Mouse (Mus musculus): ENCODE data around the gene Slc16a3.

Gene Slc16a3

DNA sequence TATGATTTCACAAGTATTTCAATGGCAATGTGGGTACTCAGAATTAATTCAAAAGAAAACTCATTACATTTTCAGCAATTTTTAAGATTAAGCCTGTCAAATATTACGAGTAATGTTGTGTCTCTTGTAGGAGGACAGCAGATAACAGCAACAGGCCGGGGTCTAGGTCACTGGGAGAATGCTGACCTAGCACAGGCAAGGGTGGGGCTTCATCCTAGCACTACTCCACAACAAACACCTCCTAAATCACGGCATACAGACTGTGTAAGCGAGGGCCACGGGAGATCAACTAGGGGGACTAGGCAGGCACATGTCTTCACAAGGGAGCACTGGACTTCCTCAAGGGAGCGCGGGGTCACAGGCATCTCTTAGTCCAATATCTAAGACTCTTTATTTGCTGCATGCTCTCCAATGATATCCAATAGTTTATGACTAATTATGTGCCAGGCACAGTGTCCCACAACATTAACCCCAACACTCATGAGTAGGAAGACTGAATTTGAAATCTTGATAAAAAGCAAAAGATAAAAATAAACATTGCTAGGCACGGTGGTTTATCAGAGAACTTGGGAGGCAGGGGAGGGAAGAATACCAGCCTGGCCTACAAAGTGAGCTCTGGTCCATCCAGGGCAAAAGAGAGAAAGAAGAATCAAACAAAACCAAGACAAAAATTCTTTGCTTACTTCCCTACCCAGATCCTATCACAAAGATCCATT lies 31.6 kb downstream of the Slc16a3 start:
- no peak for DNase-seq

DNA sequence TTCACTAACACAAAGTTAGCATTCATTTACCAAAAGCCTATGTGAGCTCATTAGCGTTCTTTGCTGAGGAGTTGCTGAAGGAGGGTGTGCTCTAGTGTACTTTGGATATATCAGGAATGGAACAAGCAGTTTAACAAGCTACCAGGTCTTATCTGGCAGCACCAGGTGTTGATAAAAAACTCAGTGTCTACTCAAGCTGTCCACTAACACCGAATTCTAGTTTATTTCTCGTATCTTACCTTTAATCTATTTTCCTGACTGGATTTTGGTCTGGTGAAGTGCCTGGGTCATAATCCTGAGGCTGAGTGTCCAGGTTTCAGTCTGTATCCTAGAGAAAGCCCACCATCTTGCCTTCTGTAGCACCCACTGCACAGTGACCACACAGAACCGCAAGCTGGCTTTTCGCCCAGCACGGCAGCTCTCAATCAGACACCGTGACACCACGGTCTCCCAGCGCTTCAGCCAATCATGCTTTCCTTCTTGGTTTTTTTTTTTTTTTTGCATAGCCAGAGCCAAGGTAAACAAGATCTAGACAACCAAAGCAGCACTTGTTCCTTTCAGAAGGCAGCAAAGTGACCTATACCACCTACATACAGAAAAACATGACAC lies 32.3 kb downstream of the Slc16a3 start:
- peak; percentile 70 to 81 for DNase-seq

DNA sequence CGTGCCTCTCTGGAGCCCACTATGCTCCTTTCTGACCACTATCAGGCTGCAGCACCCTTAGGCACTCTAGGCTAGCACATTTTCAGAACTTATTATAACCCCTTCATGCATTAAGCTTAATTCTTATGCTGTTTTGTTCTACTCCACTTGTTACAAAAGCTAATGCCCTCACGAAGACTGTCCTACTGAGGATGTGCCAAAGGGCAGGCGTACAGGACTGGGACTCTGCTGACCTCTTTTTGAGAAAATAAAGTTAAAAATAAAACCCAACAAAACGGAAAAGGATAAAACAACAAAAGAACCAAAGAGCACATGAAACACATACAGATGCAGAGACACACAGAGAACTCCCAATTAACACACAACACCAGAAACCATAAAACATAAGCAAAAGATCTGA lies 33.4 kb downstream of the Slc16a3 start:
- DNase-seq: no peak

DNA sequence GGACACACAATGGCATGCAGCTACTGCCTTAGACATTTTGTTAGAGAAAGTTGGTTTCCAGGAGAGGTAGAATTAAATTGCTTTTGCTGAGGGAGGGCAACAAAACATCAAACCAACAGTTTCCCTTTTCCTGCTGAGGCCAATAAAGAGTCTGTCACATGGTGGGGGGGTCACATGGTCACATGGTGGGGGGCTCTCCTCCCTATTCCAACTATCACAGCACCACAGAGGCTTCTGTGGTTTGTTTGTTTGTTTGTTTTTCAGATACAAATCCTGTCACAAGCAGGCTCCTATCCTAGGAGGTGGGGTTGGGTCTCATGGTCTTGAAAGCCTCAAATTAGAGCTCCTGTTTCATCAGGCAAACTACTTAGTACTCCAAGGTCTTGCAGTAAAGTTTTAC lies 34.2 kb downstream of the Slc16a3 start:
- DNase-seq: no peak

DNA sequence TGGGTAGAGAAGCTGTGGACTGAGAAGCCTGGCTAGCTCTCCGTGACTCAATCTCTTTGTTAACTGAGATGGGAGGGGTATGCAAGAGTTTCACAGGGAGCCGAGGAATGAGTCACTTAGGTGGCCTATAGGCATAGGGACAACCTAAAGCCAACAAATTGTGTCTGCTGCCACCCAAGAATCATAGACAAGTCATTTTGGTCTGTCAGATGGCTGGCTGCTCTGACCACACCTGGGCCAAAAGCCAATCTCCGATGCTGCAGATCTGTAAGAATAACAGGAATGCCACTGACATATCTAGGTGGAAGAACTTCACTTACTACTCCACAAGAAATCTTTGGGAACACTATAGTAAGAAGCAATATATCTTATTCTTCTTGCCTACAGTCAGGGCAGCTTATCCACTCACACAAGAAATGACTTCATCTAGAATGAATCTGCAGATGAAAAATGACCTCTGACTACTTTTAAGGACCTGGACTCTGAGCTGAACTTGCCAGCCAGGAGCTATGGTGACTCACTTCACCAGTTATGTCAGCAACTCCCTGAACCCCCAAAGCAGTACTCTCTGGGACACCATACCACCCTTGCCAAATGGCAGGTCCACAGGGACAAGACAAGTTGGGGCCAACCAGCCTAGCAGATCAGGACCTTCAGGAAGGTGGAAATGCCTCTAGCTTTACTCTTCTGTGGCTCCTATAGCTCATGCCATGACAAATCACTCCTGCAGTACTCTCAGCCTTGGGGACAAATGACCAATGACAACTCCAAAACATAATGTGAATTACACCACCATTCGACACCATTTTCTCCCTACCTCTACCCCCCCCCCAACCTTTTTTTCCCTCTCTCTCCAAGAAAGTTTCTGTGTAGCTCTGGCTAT lies 36.4 kb downstream of the Slc16a3 start:
- DNase-seq: peak in 1 of 2 experiments; percentile 19

DNA sequence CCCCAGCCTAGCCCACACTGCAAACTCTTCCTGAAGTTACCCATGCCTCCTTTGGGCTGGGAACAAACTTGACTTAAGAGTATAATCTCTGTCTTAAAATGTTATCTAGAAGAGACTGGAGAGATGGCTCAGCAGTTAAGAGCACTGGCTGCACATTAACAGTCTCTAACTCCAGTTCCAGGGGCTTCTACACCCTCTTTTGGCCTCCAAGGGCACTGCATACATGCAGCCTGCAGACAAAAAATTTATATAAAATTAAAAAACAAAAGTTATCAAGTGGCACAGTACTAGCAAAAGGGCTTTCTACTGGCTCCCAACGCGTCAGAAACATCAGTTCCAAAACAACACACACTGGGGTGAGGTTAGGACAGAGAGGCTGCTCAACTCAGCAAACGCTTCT lies 39.3 kb downstream of the Slc16a3 start:
- no peak for DNase-seq

DNA sequence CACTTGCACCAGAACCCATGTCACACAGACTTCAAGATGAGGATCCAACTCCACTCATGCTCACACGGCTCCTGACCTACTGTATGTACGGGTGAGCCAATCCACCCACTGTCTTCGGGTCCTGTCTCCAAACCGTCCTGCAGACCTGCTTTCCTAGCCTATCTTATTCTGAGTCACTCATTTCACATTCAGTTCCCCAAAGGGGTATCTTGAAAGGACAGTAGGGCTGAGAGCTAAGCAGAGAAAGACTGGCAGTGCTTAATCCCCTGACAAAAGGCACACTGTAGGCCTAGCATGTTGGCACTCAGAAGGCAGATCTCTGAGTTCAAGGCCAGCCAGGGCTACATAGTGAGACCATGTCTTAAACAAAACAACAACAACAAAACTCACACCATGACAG lies 40.1 kb downstream of the Slc16a3 start:
- no peak for DNase-seq

DNA sequence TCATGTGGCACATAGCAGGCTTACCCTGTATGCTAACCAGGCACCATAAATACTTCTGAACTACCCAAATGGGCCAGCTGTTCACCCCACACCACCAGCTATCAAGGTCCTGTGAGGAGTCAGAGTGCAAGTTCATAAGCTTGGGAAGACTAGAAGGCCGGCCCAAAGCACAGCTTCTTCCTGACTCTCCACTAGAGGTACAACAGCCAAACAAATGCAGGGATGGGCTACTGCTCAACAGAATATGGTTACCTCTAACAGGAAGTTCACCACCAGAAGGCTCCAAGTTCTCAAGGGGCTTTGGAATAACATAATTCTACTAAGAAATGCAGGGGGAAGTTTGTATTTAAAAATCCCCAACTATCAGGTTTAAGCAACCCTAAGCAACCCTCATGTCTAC lies 41.2 kb downstream of the Slc16a3 start:
- no peak for DNase-seq

DNA sequence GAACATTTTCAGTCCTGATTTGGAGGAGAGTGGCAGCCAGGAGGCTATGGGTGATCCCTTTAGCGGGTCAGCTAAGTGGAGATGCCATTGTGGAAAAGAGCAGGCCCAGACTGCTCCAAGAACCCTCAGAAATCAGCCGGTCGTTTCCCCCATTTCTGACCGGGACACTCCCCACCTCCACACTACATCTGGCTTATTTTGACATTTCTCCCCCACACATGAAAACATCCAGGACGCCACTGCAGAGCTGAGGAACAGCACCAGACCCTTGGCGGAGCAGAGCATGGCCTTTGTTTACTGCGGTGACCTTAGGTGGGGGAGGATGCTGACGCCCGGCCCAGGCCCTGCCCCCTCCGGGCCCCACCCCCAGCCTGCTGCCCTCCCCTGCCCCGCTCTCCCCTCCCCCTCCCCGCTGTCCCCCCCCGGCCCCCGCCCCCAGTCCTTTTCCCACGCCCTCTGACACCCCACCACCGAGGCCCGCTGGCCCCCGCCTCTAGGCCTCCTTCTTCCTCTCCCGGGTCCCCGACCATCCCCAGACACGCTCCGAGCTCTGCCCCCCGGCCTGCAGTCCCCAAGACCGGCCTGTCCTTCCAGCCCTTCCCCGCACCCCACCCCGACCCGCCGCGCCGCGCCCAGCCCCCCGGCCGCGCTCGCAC lies 42.0 kb downstream of the Slc16a3 start:
- DNase-seq: peak; percentile 56 to 66

DNA sequence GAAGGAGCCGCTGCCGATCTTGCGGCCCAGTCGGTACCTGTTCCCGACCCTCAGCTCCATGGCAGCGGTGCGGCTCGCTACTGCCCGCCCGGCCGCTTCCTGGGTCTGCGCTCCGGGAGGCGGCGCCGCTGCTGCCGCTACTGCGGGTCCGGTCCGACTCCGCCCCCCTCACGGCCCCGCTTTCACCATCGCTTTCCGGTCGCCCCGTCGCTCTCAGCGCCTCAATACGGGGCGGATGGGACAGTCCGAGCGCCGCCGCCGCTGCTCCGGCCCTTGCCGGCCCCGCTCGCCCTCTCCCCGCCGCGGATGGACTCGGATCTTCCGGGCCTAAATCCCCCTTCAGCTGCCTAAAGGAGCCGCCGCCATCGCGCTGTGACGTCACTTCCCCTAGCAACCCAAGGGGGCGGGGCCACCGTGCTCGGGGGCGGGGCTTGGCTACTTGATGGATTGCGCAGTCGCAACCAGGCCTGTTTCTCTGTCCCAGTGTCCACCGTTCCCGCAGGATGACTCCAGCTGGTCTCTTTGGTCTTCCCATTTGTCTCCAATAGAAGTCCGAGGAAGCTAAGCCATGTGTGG lies 42.8 kb downstream of the Slc16a3 start, which contains the start of gene Csnk1d:
Gene Csnk1d (minus strand): TSS at position 380 of the 576 bp plus-strand sequence.
- peak; percentile 96 to 97 for DNase-seq

DNA sequence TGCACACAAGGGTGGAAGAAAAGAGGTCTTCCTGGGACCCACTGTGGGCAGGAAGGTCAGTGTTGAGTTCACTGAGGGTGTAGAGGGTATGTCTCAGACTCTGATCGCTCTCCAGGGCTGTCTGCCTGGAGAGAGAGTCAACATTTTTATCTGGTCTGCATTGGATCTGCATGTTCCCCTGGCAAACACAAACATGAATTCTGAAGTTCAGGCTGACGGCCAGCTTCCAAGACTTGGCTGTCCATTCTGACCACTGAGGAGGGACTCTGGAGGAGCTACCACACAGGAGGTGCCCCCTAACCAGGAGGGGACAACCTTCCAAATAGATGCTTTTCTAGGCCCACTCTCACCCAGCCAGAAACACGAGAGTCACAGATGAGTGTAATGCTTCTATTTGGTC lies 43.5 kb downstream of the Slc16a3 start:
- peak; percentile 13 to 18 for DNase-seq

DNA sequence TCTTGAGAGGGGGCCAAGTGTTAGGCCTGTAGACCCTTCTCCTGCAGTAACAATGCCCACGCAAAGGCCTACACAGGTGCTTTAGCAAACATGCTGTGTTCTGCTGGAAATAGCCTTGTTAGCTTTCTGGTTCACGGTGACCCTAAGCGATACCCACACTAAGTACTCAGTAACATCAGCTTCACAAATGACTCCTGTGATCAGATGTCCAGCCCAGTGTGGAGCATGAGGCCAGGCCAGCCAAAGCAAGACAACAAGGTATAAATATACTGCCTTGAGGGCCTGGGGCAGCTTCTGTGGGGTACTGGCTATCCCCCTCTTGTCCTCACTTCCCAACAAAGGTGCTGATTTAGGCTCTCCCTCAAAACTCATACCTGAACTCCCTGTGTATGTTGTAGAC lies 44.8 kb downstream of the Slc16a3 start:
- no peak for DNase-seq

DNA sequence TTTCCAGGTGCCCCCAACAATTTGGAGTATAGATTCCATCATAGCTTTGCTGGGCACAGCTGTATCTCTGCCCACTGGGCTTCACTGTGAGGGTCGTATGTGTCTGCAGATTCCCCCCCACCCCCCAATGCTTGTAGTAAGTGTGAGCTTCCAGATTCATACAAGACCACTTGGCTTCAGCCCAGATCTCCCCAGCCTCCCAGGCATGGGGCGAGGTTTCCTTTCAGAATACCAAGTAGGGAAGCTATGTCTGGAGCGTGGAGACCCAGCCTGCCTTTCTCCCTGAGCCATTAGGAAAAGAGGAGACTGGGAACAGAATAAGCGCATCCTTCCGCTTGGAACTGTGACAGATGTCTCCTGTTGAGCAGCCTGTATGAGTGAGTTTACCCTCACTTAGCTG lies 45.3 kb downstream of the Slc16a3 start:
- no peak for DNase-seq

DNA sequence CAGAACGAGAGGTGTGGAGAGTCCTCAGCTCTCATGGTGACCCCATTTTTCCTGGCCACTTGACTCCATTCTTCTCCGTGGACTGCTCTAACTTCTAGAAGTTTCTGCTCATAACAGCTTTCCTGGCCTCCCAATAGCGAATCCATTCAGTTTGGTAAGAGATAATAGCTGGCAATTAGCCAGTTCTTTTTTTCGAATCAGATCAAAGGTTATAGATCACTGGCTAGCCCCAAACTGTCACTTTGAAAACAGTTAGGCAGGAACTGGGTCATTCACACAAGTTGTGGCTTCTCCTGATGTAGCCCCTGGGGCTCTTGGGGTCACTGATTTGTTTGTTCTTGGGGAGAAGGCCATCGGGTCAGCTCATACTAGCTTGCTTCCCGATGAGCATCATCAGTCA lies 46.5 kb downstream of the Slc16a3 start:
- DNase-seq: no peak

DNA sequence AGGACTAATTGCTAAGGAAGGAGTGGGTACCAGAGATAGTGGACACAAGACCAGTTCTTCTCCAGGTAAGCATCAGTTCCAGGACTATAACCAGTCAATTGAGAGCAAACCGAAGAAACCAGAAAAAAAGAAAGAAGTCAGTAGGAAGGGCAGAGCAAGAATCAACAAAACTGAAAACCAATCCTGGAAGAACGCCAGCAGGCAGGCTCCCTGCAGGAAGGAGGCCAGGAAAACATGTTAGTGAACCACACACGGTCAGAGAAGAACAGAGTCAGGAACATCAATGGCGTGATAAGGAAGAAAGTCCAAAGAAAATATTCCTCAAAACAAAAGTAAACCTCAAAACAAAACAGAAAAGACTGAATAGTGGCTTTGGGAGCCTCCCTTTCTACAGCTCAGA lies 53.7 kb downstream of the Slc16a3 start:
- DNase-seq: peak in 1 of 2 experiments; percentile 35

DNA sequence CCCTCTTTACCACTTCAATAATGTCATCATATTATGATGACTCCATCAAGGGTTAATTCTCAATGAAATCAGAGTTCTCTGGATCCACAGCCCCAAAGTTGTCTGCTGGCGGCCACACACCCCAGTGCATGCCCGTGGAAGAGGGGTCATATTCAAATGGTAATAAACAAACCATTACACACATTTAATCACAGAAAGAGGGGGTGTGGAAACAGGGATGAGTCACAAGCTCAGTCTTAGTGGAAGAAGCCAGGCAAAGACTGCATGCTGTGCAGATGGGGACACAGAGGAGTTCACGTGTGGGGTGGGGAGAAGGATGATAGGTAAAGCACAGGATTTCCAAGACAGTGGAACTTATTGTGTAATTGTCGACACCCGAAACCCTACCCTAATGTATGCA lies 56.0 kb downstream of the Slc16a3 start:
- DNase-seq: no peak

DNA sequence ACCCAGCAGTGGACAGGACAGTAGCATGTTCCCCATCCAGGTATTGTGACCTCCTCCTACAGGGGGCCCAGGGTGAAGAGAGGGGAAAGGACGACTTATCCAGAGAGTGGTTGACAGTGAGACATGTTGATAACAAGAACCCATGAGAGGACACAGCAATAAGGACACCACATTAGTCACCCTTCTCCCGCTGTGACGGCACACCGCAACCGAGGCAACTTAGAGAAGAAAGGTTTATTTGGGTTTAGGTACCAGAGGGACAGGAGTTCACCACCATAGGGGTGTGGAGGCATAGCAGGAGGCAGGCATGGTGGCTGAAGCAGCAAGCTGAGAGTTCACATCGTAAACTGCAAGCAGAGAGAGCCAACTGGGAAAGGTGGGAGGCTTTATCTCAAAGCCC lies 57.9 kb downstream of the Slc16a3 start:
- DNase-seq: no peak

DNA sequence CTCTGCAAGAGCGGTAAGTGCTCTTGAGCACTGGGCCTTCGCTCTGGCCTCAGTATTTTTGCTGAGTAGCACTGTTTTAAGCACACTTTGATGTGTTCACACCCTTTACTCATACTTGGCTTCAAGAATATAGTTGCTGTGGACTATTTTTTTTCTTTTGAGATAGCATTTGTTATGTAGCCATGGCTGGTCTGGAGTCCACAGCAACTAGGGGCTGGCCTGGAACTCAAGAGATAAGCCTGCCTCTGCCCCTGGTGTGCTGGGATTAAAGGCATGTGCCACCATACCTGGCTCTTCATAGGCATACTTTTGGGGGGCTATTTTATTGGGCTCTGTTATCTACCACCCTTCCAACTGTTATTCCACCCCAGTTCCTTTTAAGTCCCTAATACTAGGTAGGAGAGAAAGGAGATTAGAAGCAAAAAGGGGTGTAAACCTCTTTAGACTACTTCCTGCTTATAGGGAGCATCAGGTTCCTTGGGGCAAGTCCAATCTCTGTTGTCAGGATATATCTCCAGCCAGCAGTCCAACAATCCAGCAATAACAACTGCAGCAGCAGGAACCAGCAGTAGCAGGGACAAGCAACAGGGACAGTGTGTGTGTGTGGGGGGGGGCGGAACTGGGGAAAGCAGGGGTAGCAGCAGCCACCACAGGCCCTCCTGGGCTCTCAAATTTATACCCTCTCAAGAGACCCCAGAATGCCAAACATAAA lies 61.9 kb downstream of the Slc16a3 start:
- DNase-seq: no peak
